Mouse (Mus musculus): ENCODE data around the gene Ccnyl1. TPM values are rescaled to one million over a fixed set of nuclear protein-coding genes. Genes with fewer than 3 reads are reported as not detected.

Ccnyl1 gene
- 1 to 10 TPM; 6.0 to 8.8 TPM for total RNA-seq (2023)

DNA sequence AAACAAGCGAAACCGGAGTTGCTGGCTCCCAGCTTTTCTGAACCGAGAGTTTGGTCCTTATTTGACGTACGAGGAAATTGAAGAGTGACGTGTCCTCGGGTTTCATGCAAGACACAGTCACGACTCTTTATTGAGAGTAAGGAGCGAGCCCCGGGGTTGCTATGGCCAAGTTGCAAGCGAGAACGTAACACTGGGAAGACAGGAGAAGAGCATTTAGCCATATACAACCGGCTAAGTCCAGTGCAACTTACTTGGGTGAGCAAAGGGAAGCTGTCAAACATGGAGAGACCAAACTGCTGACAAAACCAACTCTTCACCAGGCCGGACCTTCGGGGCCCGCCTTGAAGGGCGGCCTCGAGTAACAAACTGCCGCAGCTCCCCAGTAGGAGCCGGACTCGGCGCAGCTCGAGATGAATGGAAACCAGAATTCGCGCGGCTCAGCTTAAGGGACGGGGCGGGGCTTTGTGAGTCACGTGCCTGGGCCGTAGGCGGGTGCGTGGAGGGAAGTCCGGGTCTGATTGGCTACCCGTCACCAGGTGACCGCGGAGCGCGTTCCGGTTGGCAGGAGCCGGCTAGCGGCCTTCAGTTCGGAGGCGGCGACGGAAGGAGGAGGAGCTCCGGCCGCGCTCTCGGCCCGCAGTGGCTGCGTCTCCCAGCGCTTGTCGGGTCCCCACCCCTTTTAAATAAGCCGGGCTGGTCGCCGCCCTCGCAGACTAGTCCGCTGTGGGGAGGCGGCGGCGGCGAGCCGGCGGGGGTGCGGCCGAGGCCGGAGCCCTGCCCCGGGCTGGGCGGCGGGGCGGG, at the start of gene Ccnyl1:
Gene Ccnyl1, plus strand, starts transcription at position 243 of the 801 bp plus-strand sequence.

DNA sequence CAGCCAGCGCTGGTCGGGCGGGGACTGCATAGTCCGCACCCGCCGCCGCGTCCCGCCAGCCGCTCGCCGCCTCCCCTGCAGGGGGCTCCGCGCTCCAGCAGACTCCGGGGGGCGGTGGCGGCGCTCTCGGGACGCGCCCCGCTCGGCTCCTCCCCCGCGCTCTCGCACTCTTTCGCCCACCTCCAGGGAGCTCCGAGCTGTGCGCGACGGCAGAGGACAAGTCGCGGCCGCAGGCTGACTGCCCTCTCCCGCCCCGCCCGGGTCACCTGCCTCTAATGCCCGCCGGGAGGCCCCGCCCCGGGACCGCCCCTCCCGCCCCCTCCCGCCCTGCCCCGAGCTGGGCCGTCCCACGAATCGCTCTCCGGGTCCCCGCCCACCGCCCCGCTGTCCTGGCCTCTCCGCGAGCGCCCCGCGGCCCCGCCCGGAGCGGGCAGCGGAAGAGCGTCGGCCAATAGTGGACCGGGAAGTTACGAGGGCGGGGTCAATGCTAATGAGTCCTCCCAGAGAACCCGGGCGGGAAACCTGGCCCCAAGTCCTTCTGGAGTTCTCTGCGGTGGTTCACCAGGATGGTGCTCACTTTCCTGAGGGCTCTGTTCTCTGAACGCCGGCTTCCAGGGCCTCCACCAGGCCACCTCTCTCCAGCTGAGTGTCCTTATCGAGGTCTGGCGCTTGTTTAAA, 47.4 kb downstream of the Ccnyl1 start, which contains the start of gene Fzd5:
Gene Fzd5, minus strand, starts transcription at position 250 of the 678 bp plus-strand sequence.

Other genes with a start within 250 kb of the Ccnyl1 start
- gene Creb1, start 157.8 kb upstream of the Ccnyl1 start, total RNA-seq (2023) = 10 to 100 TPM; 68.5 to 71.2 TPM
- 1 to 10 TPM; 2.3 to 2.6 TPM for gene Mettl21a, start 73.2 kb upstream of the Ccnyl1 start, total RNA-seq (2023)
- 1 to 10 TPM; 3.2 to 3.6 TPM for gene Fzd5, start 47.3 kb downstream of the Ccnyl1 start, total RNA-seq (2023)